Mouse (Mus musculus) heart, postnatal 25 days (tissue): ENCODE measurements around the gene Trim24. TPM values are rescaled to one million over a fixed set of nuclear protein-coding genes. Genes with fewer than 3 reads are reported as not detected.

Experiments used
- DNase-seq: peaks from one replicate; pipeline ENCODE4 v3.0.0; 2022; ENCODE audit warnings: low spot score
- intact Hi-C: fragments of 180-260 bp; cut with DNase I; formaldehyde crosslinking; loops from one replicate; pipeline ENCODE4 v1.15.1; 2025
- total RNA-seq, 2 experiments: library from RNA; stranded (reverse); gene quantifications; 2 replicates each; pipeline ENCODE4 v1.2.3; 2021

Gene Trim24
- total RNA-seq, 2 experiments from 2014 or later, result 29.0 to 33.9 TPM

DNA sequence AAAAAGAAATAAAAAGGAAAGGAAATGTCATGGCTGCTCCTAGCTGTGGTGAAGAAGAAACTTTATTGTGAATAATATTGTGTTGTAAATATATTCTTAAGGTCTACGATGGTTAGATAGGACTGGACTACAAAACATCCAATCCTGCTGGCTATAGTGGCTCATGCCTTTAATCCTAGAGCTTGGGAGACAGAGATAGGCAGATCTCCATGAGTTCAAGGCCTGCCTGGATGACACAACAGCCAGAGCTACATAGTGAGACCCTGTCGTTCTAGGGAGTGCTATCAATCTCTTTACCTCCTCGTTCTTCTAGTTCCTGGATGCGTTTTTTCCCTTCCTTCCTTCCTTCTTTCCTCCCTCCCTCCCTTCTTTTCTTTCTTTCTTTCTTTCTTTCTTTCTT is 12.5 kb upstream of the Trim24 start:
- no peak for DNase-seq
- intact Hi-C loops, result no loop called here

DNA sequence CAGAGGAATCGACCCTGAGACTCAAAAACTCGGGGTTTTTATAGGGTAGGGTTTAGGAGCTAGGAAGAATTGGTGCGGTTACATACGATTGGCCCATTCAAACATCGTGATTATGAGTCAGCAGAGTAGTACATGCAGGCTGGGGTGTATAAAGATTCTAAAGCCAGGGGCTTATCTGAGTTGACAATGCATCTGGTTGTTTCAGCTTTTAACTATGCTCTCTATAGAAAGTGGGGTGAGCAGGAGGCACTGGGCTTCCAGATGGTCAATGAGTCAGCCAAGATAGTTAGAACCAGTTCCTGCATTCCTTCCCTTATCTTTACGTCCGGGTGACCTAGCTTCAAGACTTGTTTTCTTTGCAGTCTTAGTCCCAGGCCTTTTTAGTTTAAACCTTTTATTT is 7.7 kb upstream of the Trim24 start:
- intact Hi-C loops, result no loop called here
- no peak for DNase-seq

- intact Hi-C loops, result no loop called here
- no peak for DNase-seq
These were observed 6.5 kb upstream of the Trim24 start for GRCm38 (mm10) chr6:37863961-37864730.

DNA sequence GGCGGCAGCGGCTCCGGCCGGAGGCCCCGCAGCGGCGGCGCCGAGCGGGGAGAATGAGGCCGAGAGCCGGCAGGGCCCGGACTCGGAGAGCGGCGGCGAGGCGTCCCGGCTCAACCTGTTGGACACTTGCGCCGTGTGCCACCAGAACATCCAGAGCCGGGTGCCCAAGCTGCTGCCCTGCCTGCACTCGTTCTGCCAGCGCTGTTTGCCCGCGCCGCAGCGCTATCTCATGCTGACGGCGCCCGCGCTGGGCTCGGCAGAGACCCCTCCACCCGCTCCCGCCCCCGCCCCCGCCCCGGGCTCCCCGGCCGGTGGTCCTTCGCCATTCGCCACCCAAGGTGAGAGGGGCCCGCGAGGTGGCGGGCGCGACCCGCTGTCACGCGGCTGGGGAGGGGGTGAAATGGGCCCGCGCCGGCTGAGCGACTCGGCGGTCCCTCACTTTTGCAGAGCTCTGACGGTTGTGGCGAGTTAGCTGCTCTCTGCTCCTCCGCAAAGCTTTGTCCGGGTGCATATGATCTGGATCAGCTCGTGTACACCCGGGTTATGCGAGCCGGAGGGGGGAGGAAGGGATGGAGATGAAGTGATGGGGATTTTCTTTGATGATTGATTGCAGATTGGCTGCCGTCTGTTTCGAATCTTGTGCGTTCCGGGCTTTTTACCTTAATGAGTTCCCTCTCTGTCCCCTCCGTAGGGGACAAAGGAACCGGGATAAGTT is 683 bp downstream of the Trim24 start:
- peak; percentile 39 for DNase-seq
- intact Hi-C loops, result loop anchor here (5.0 to 10.0 kb wide), 3 partner anchors 71 to 279 kb away; no protein-coding TSS in a partner anchor

- DNase-seq, result no peak
- intact Hi-C loops, result loop anchor here (5.0 to 10.0 kb wide), 3 partner anchors 69 to 281 kb away; no protein-coding TSS in a partner anchor
These were observed 2.2 kb downstream of the Trim24 start for GRCm38 (mm10) chr6:37872861-37873260.

DNA sequence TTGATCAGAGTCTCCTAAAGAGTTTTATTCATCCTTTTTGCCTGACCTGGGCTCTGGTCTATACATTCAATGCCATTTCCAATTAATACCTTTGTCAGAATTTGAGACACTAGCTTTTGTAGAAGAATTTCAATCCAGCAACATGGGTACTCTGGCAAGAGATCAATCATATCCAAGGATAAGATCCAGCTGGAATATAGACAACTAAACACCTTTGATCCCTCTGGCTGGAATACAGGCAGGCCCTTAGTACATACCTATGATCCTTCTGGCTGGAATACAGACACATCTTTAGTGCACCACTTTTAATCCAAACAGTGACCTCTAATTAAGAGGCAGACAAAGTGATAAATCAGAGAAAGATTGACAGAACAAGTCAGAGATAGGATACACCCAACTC is 3.1 kb downstream of the Trim24 start:
- intact Hi-C loops, result loop anchor here (5.0 to 10.0 kb wide), 3 partner anchors 69 to 281 kb away; no protein-coding TSS in a partner anchor

GRCm38 (mm10) chr6:37878206-37878605 is 7.6 kb downstream of the Trim24 start:
- intact Hi-C loops, result loop anchor here (5.0 to 10.0 kb wide), 2 partner anchors 129 to 187 kb away; no protein-coding TSS in a partner anchor
- no peak for DNase-seq

More for the DNA sequence above, 3.1 kb downstream of the Trim24 start:
- DNase-seq, result no peak

- DNase-seq, result no peak
- intact Hi-C loops, result no loop called here
These were observed 10.0 kb downstream of the Trim24 start for GRCm38 (mm10) chr6:37880586-37880985.

- no peak for DNase-seq
- intact Hi-C loops, result no loop called here
These were observed 23.0 kb downstream of the Trim24 start for GRCm38 (mm10) chr6:37893586-37893985.

- DNase-seq, result no peak
- intact Hi-C loops, result no loop called here
These were observed 25.2 kb downstream of the Trim24 start for GRCm38 (mm10) chr6:37895646-37896435.

- intact Hi-C loops, result no loop called here
- no peak for DNase-seq
These were observed 29.6 kb downstream of the Trim24 start for GRCm38 (mm10) chr6:37900221-37900620.

GRCm38 (mm10) chr6:37901791-37902190 is 31.2 kb downstream of the Trim24 start:
- DNase-seq, result no peak
- intact Hi-C loops, result no loop called here

DNA sequence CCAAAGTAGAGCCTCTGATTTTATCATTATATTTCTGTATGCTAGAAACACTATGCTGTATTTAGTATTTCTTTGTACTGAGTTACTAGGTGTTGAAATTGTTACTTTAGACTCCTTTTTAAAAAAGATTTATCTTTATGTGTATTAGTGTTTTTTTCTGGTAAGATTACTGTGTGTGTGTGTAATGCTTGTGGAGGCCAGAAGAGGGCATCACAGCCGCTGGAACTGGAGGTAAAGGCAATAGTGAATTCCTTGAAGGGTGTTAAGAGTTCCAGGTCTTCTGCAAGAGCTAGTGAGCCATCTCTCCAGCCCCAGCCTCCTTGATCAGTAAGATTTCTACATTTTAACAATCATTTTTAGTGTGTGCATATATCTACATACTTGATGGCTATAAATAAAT is 33.2 kb downstream of the Trim24 start:
- no peak for DNase-seq

DNA sequence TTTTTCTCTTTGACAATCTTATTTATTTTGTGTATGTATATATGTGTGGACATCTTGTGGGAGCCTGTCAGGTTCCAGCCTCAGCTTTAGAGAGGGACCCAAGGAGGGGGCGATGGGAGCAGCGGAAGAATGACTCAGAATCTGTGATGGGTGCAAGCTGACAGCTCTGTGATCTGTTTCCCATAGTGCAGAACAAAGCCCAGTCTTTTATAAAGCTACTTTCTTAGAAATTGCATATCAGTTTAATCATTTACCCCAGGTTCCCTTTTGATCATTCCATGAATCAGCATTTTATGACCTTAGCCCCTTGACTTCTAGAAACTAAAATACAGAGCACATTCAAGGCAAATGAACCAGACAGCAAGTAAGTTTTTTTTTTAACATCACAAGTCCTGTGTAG is 42.9 kb downstream of the Trim24 start:
- no peak for DNase-seq

More for the DNA sequence above, 33.2 kb downstream of the Trim24 start:
- intact Hi-C loops, result no loop called here

DNA sequence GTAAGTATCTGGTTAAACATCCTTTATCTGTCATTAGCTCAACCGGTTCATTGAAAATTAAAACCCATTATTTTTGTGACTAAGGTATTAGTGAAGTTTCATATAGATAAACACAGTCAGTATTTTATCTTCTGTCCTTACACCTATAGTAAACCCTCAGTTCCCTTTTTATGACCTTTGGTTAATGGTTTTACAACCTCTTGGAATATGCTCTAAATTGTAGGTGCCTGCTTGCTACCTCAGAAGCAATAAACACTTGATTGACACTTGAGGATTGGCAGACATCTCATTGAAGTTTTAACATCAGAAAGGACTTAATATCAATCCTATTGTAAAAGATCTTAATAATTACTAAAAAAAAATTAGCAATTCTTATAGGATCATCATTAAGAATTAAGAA is 54.5 kb downstream of the Trim24 start:
- intact Hi-C loops, result no loop called here
- no peak for DNase-seq

More for the DNA sequence above, 42.9 kb downstream of the Trim24 start:
- intact Hi-C loops, result no loop called here

GRCm38 (mm10) chr6:37926751-37927150 is 56.1 kb downstream of the Trim24 start:
- DNase-seq, result no peak
- intact Hi-C loops, result no loop called here

- intact Hi-C loops, result no loop called here
- DNase-seq, result no peak
These were observed 65.9 kb downstream of the Trim24 start for GRCm38 (mm10) chr6:37936498-37936897.

GRCm38 (mm10) chr6:37951306-37951705 is 80.7 kb downstream of the Trim24 start:
- intact Hi-C loops, result loop anchor here (10.0 kb wide), 1 partner anchor 357 kb away; no protein-coding TSS in a partner anchor
- DNase-seq, result no peak

DNA sequence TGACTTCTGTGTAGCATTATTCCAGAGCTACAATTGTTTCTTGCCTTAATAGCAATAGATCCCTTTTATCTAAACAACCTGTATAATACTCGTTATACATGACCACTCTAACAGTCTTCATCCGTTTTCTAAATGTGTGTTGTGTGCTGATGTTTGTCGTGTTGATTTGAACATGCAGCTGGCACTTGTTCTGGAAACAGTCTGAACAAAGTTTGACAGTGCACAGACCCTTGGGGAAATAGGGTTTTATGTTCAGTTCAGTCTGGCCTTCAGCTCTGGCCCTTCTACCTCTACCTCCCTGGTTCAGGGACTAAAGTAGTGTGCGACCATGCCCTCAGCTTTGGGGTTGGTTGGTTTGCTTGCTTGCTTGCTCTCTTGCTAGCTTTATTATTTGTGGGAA is 96.8 kb downstream of the Trim24 start:
- no peak for DNase-seq
- intact Hi-C loops, result no loop called here

DNA sequence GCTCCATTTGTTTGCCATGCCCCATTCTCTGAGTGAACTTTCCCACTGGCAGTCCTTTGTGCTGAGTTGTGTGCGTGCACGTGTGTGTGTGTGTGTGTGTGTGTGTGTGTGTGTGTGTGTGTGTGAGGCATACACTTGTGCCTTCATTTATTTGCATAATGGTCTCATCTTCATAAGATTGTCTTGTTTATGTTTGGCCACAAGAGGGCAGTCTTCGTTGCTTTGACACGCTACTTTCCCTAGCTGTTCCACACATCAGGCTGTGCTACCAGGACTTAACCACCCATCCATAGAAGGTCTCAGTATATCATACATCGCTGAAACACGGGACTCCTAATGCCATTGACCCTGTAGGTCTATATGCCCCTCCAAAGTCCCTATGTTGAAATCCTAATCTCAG is 136.8 kb downstream of the Trim24 start:
- intact Hi-C loops, result loop anchor here (5.0 kb wide), 2 partner anchors 130 to 150 kb away; no protein-coding TSS in a partner anchor
- DNase-seq, result no peak
